Mouse (Mus musculus) spleen, postnatal 4 days (tissue): ENCODE measurements around the gene Fstl1.

Experiments used
- DNase-seq, 2 experiments: peaks; one replicate each; pipeline ENCODE4 v3.0.0; 2022; ENCODE audit warnings: low spot score in 2 of 2

Gene Fstl1

DNA sequence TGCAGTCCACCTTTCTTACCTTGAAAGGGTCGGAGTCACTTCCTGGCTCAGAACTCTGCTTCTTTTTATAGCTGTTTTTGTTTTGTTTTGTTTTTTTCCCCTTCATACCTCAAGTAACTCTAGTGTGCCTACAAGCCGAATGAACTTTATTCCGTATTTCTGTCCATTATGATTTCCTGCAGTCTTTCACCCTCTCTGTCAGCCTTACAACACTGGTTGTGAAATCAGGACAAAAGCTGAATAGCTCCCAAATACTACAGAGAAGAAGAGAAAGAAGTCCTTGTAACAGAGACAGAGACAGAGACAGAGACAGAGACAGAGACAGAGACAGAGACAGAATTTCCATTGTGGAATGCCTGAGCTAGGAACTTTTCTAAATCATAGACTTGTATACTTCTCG, 41.3 kb downstream of the Fstl1 start:
- DNase-seq, result no peak

DNA sequence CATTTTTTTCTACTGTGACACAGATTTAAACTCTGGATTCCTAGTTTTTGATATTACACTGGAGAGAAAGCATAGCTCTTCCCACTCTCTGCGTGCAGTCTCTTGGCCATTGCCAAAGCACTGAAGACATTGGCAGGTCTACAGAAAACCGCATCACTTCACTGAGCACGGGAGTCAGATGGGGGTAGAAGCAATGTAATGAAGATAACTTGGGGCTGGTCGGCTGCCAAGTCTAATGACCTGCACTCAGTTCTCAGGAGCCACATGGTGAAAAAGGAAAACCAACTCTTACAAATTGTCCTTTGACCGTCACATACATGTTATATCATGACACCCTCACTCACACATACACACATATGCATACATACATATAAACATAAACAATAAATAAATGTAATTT, 47.3 kb downstream of the Fstl1 start:
- DNase-seq, result no peak

GRCm38 (mm10) chr16:37824778-37825505, 48.3 kb downstream of the Fstl1 start:
- DNase-seq, result no peak

GRCm38 (mm10) chr16:37826286-37826685, 49.6 kb downstream of the Fstl1 start:
- no peak for DNase-seq

DNA sequence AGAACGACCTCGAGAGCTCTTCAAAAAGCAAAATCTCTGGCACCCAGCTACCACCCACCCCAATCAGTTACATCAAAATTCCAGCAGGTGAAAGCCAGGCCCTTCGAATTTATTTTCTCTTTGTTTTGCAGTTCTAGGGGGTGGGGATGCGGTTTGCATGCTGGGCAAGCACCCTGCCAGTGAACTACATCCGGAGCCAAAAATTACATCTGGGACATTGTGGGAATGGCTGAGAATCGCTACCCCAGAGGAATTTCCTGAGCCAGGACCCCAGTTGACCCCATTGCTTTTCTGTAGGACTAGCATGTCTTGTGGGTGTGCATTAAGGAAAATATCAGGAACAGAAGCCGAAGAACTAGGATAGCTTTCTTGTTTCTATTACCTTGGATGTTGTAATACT, 54.4 kb downstream of the Fstl1 start:
- no peak for DNase-seq

- DNase-seq, result no peak
Measured at GRCm38 (mm10) chr16:37837571-37837970, 60.9 kb downstream of the Fstl1 start.

DNA sequence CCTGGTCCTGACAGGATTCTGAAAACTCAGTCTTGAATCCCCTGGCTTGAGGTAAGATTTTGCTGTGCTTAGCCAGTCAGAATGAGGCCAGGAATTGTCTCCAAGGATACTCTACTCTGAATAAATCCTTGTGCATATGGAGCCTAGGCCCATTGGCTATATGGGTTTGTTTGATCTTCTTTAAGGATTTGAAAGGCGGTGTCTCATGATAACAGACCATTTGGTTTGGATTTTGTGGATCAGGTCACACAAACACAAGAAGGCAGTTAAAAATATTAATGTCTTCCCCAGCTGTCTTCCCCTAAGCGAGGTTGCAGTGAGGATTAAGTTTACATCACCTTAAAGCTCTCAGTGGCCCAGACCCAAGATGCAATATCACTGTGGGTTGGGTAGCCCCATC, 65.8 kb downstream of the Fstl1 start:
- no peak for DNase-seq

GRCm38 (mm10) chr16:37843740-37844139, 67.1 kb downstream of the Fstl1 start:
- no peak for DNase-seq

- no peak for DNase-seq
Measured at GRCm38 (mm10) chr16:37845202-37845925, 68.7 kb downstream of the Fstl1 start.

DNA sequence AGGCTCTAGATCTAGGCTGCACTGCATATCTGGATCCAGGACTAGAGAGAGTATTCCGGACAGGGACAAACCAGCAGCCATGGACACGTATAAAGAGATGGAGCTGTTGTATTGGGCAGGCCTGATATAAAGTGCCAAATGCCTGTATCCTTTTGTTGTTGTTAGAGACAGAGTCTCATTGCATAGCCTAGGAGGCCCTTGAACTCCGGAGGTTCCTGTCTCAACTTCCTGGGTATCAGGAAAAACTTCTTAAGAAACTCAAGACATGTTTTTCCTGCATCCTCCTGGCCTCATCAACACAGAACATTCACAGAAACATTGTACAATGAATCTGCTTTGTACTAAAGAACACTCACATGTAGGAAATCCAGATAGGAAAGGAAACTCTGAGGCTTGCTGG, 70.4 kb downstream of the Fstl1 start:
- no peak for DNase-seq

GRCm38 (mm10) chr16:37851366-37851765, 74.7 kb downstream of the Fstl1 start:
- DNase-seq, result no peak

DNA sequence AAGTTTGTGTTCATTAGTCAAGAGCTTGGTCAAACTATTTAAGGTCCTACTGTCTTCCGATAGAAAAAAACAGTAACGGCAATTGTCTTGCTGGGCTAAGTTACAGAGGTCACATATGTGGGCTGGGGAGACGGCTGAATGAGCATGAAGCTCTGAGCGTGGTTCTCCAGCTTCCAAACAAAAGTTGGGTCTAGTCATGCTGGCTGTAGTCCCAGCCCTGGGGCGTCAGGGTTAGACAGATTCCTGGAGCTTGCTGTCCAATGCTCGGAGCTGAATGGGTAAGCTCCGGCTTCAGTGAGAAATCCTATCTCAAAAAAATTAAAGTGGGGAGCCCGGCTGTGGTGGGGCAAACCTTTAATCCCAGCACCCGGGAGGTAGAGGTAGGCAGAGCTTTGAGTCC, 76.6 kb downstream of the Fstl1 start:
- peak in 1 of 2 experiments; percentile 40 for DNase-seq

- peak in 1 of 2 experiments; percentile 56 for DNase-seq
Measured at GRCm38 (mm10) chr16:37854054-37854453, 77.4 kb downstream of the Fstl1 start.

DNA sequence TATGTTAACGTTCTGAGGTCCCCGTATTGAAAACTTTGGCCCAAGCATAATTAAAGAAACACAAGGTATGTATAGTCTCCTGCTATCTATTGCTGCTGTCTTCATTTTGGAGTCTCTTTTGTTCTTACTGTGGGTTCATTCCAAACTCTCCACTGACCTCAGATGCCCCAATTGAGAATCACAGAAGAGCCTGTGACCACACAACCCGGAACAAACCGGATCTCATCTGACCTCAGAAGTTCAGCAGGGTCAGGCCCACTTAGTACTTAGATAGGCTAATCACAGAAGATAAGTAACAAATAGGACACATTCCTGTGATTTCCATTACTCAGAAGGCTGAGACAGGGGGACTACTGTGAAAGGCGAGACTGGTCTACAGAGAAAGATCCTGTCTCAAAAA, 77.9 kb downstream of the Fstl1 start:
- DNase-seq, result no peak

DNA sequence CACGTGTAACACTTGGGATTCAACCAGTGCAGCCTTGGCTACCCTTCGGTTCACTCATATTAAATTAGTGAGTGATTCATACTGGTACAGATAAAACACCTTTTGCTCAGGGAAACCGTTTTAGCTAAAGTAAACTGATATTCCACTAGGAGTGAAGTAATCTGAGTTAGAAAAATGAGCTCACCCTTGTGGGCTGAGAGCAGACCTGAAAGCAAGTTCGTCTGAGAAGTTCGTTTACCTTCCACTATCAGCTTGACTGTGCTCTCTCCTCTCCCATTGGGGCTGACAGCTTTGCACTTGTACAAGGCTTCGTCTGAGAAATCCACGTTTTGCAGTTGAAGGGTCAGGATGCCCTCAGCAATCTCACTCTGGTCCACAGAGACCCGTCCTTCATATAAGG, 78.9 kb downstream of the Fstl1 start:
- DNase-seq, result no peak

DNA sequence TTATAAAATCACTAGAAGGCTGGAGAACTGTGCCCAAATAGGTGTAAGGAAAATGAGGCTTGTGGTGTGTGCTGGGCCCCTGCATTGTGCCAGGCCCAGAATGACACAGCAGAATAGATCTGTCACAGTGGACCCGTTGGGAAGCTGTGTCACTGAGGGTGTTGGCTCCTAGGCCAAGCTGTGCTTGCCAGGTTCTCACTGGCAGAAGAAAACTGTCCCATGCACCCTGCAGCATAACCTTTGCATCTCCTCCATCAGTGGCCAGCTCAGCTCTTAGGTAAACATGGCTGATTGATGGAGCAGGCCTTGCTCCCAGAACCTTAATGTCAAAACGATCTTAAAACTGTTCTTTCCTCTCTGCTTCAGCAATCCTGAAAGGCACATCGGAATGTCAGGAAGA, 79.7 kb downstream of the Fstl1 start:
- peak in 1 of 2 experiments; percentile 48 for DNase-seq

- DNase-seq, result peak in 1 of 2 experiments; percentile 28
Measured at GRCm38 (mm10) chr16:37857495-37857894, 80.8 kb downstream of the Fstl1 start.

DNA sequence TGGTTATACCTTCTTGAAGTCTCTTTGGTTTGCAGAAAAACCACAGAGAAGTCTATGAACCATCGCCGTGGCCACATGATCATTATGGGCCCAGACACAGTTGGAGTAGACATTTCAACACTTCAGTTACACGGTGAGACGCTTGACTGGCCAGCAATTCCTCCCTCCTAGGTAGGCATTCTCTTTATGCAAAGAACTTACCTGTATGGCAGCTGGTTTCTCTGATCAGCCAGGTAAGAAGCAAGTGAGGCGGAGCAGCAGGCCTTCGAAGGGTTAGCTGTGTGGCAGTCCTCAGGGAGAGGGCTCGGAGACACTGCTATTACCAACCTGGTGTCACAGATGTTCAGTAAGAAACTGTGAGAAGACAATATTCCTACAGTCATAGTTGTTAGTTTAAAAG, 83.5 kb downstream of the Fstl1 start:
- peak in 1 of 2 experiments; percentile 33 for DNase-seq

GRCm38 (mm10) chr16:37861029-37861428, 84.4 kb downstream of the Fstl1 start, which contains the start of gene Gm36028:
Gm36028 (minus strand) TSS chr16:37861146.
- peak in 1 of 2 experiments; percentile 37 for DNase-seq

GRCm38 (mm10) chr16:37863876-37864275, 87.2 kb downstream of the Fstl1 start:
- DNase-seq, result peak in 1 of 2 experiments; percentile 25

DNA sequence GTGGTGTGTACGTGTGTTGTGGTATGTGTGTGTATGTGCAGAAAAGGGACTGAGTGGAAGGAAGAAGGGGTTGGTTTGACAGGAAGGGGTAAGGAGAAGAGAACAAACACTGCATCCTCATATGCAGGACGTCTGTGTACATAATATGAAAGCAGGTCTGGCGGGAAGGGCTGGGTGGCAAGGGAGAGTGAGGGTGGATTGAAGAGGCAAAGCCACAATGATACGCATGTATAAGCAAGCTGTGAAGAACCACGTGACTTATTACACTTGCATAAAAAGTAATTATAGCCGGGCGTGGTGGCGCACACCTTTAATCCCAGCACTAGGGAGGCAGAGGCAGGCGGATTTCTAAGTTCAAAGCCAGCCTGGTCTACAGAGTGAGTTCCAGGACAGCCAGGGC, 89.2 kb downstream of the Fstl1 start:
- DNase-seq, result peak in 1 of 2 experiments; percentile 44

GRCm38 (mm10) chr16:37867791-37868505, 91.3 kb downstream of the Fstl1 start, which contains the start of gene Lrrc58:
Lrrc58 (plus strand) TSS chr16:37868389.
- peak; percentile 71 to 87 for DNase-seq
